8 mouse cellular contexts compared by ENCODE assay signal in genomic region chr9:122109553-122110225, GRCm38 (mm10). TPM values are rescaled to one million over a fixed set of nuclear protein-coding genes. Genes with fewer than 3 reads are reported as not detected.
DNase-seq lines count a peak whose midpoint lies in the region; ATAC-seq and TF ChIP-seq lines count a peak whose summit lies in the region.

No protein-coding gene starts in this region.

- TF ChIP-seq POLR2A in thymus, adult 2 months (IDR thresholded peaks at IDR 0.05; ENCODE audit: control insufficient read depth, extremely low read depth, insufficient read depth, low read length, poor library complexity) = no peak

- H3K36me3 ChIP-seq in forebrain, postnatal 0 days (ENCODE audit: insufficient read depth) = no peaks in the 10 kb centered on the region
- no peaks in the 10 kb centered on the region for H3K36me3 ChIP-seq in forebrain, embryonic 13.5 days (ENCODE audit: poor library complexity, severe bottlenecking)
- no peaks in the 10 kb centered on the region for H3K36me3 ChIP-seq in hindbrain, postnatal 0 days (ENCODE audit: insufficient read depth, low read length)
- H3K36me3 ChIP-seq in thymus, adult 2 months (ENCODE audit: control insufficient read depth, insufficient read depth, low read length) = no peaks in the 10 kb centered on the region

- H3K9me3 ChIP-seq in forebrain, postnatal 0 days (ENCODE audit: low read length) = no peaks in the 10 kb centered on the region
- H3K9me3 ChIP-seq in forebrain, embryonic 13.5 days (replicated peaks) = no peaks in the 10 kb centered on the region
- H3K9me3 ChIP-seq in hindbrain, postnatal 0 days (ENCODE audit: low read length) = no peaks in the 10 kb centered on the region

- H3K27ac ChIP-seq in forebrain, postnatal 0 days (ENCODE audit: low read depth, low read length) = 0 out of 2 replicates have a peak overlapping the region, but pooled peaks have one; percentile 45
- no peak overlapping the region for H3K27ac ChIP-seq in forebrain, embryonic 13.5 days
- peak overlapping the region; percentile 7; the same call in 1 of the 2 replicates for H3K27ac ChIP-seq in hindbrain, postnatal 0 days
- no peak overlapping the region for H3K27ac ChIP-seq in thymus, adult 2 months (ENCODE audit: control insufficient read depth, insufficient read depth, low read length)

- ATAC-seq in forebrain, postnatal 0 days = peak; percentile 67
- ATAC-seq in forebrain, embryonic 13.5 days = no peak
- ATAC-seq in hindbrain, postnatal 0 days = no peak

- H3K27me3 ChIP-seq in forebrain, postnatal 0 days (ENCODE audit: insufficient read depth, low read length) = no peaks in the 10 kb centered on the region
- H3K27me3 ChIP-seq in forebrain, embryonic 13.5 days = no peaks in the 10 kb centered on the region
- no peaks in the 10 kb centered on the region for H3K27me3 ChIP-seq in hindbrain, postnatal 0 days (ENCODE audit: insufficient read depth, low read length)
- no peaks in the 10 kb centered on the region for H3K27me3 ChIP-seq in thymus, adult 2 months (ENCODE audit: control insufficient read depth, insufficient read depth, low read length)

- 47% methylated on average over 8 of the region's 8 CpGs for WGBS in forebrain, postnatal 0 days
- WGBS in forebrain, embryonic 13.5 days = 56% methylated on average over 8 of the region's 8 CpGs
- 43% methylated on average over 8 of the region's 8 CpGs for WGBS in hindbrain, postnatal 0 days
- WGBS in thymus, adult 2 months = 81% methylated on average over 8 of the region's 8 CpGs

- TF ChIP-seq CTCF in forebrain, postnatal 0 days (IDR thresholded peaks at IDR 0.05; ENCODE audit: low read depth) = no peak
- TF ChIP-seq CTCF in hindbrain, postnatal 0 days (IDR thresholded peaks at IDR 0.05; ENCODE audit: low read depth) = no peak
- no peak for TF ChIP-seq CTCF in thymus, adult 2 months (IDR thresholded peaks at IDR 0.05; ENCODE audit: borderline replicate concordance, control insufficient read depth, extremely low read depth, insufficient read depth, low read length, poor library complexity)

- H3K9ac ChIP-seq in forebrain, postnatal 0 days = no peak overlapping the region
- H3K9ac ChIP-seq in forebrain, embryonic 13.5 days = no peak overlapping the region
- H3K9ac ChIP-seq in hindbrain, postnatal 0 days (replicated peaks; ENCODE audit: low read length) = no peak overlapping the region

- no peak for DNase-seq in forebrain, postnatal 0 days
- DNase-seq in Muller cell, postnatal 12 days (ENCODE audit: inconsistent ontology term) = peak; percentile 40
- peak; percentile 75 for DNase-seq in gastrocnemius, postnatal 10 days
- peak; percentile 50 for DNase-seq in hindbrain, postnatal 0 days (ENCODE audit: low spot score)
- peak; percentile 69 for DNase-seq in lung, postnatal 14 days
- DNase-seq in thymus, adult 2 months = no peak
- DNase-seq in thymus, postnatal 25 days = no peak

- no peak overlapping the region for H3K4me2 ChIP-seq in forebrain, postnatal 0 days (ENCODE audit: low read depth)
- no peak overlapping the region for H3K4me2 ChIP-seq in forebrain, embryonic 13.5 days
- no peak overlapping the region for H3K4me2 ChIP-seq in hindbrain, postnatal 0 days (ENCODE audit: low read depth, low read length)

- H3K4me3 ChIP-seq in forebrain, postnatal 0 days (ENCODE audit: low read depth, low read length) = no peak overlapping the region
- no peak overlapping the region for H3K4me3 ChIP-seq in forebrain, embryonic 13.5 days
- H3K4me3 ChIP-seq in hindbrain, postnatal 0 days (ENCODE audit: low read length) = no peak overlapping the region
- H3K4me3 ChIP-seq in thymus, adult 2 months (ENCODE audit: control insufficient read depth, insufficient read depth, low read length) = no peak overlapping the region

- no peaks in the 10 kb centered on the region for H3K4me1 ChIP-seq in forebrain, postnatal 0 days (ENCODE audit: insufficient read depth)
- H3K4me1 ChIP-seq in forebrain, embryonic 13.5 days = peaks cover 5% of the 10 kb centered on the region; the same call in 1 of the 2 replicates
- H3K4me1 ChIP-seq in hindbrain, postnatal 0 days (ENCODE audit: insufficient read depth, low read length) = no peaks in the 10 kb centered on the region
- peaks cover 3% of the 10 kb centered on the region; the same call in 1 of the 2 replicates for H3K4me1 ChIP-seq in thymus, adult 2 months (replicated peaks; ENCODE audit: control insufficient read depth, insufficient read depth, low read length)

RNA-seq across cellular contexts. Expression of gene Snrk, which starts 7.4 kb away (rescaled TPM):
- 99.8 and 109 TPM in 2 replicates for total RNA-seq in forebrain, postnatal 0 days (2014; rRNA removed)
- polyA plus RNA-seq in forebrain, postnatal 0 days (2015; fragmentation: Nextera tagmentation; extraction: Ambion mirVana) = 57.7 and 82.3 TPM in 2 replicates
- 45.9 and 52.4 TPM in 2 replicates for polyA plus RNA-seq in forebrain, embryonic 13.5 days (2015; fragmentation: Nextera tagmentation; extraction: Ambion mirVana)
- 10 to 100 TPM; 54.8 to 73.5 TPM for total RNA-seq in gastrocnemius, postnatal 10 days (2021)
- 82.3 and 95.6 TPM in 2 replicates for total RNA-seq in hindbrain, postnatal 0 days (2014; rRNA removed)
- polyA plus RNA-seq in hindbrain, postnatal 0 days (2015; fragmentation: Nextera tagmentation; extraction: Ambion mirVana) = 67.1 and 68.5 TPM in 2 replicates
- polyA plus RNA-seq in thymus, adult 2 months (2012; rRNA removed) = 50.0 and 54.2 TPM in 2 replicates

Comparison
In these comparisons a context has a peak if more than half of its experiments do, and no peak if none do; other contexts are left out.
1. H3K27ac ChIP-seq: peak in forebrain, postnatal 0 days (single experiment) and hindbrain, postnatal 0 days (single experiment); none in forebrain, embryonic 13.5 days (single experiment) and thymus, adult 2 months (single experiment).
2. DNase-seq: peak in Muller cell, postnatal 12 days (single experiment), gastrocnemius, postnatal 10 days (single experiment), hindbrain, postnatal 0 days (single experiment) and lung, postnatal 14 days (single experiment); none in forebrain, postnatal 0 days (single experiment), thymus, adult 2 months (single experiment) and thymus, postnatal 25 days (single experiment).